Mouse (Mus musculus): Measurements from ENCODE around the gene Trp53bp2.

DNA sequence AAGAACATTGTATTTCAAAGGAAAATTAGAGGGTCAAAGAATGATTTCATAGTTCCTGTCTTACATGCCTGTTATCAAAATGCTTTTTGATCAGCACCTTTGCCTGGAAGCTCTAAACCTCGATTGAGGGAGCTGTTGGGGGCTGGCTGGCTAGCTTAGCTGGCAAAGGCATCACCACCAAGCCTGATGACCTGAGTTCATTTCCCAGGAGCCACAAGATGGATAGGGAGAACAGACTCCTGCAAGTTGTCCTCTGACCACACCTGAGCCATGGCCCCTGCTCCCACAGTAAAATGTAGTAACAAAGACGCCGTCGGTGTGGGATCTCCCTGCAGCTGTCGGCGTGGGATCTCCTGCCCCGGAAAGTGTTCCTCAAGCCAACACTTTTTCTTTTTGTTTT, 32.1 kb upstream of the Trp53bp2 start:
- no peak for TF ChIP-seq CTCF (IDR thresholded peaks at IDR 0.05; ENCODE audit: low read depth, low read length)
- TF ChIP-seq GATA1 (IDR thresholded peaks at IDR 0.05; ENCODE audit: borderline replicate concordance, low read length) = no peak
- no peak for TF ChIP-seq POLR2AphosphoS5 (IDR thresholded peaks at IDR 0.05; ENCODE audit: insufficient replicate concordance, low read depth, low read length)
- no peak for TF ChIP-seq TAL1 (conservative IDR thresholded peaks at IDR 0.05; ENCODE audit: low read depth, low read length)
- TF ChIP-seq GATA2 (IDR thresholded peaks at IDR 0.05; ENCODE audit: borderline replicate concordance, low read depth, low read length) = no peak

Measured in G1E (cell line).